Mouse (Mus musculus) brain, embryonic 14.5 days (tissue): ENCODE measurements around the gene Celsr1.

Experiments used
- CTCF ChIP-seq: fragments of 200-500 bp; IDR thresholded peaks from 2 replicates; pipeline ENCODE4 v1.5.1; 2012; ENCODE audit warnings: inconsistent platforms, mild to moderate bottlenecking, moderate library complexity, borderline replicate concordance; ENCODE audit not compliant: insufficient read depth, insufficient read length; ENCODE audit errors: extremely low read depth
- POLR2A ChIP-seq: fragments of 200-500 bp; IDR thresholded peaks from 2 replicates; pipeline ENCODE4 v1.6.1; 2012; ENCODE audit warnings: mild to moderate bottlenecking, inconsistent platforms, borderline replicate concordance; ENCODE audit not compliant: poor library complexity, insufficient read depth, insufficient read length, severe bottlenecking; ENCODE audit errors: extremely low read depth

GRCm38 (mm10) chr15:86078481-86079216 lies 45.1 kb upstream of the Celsr1 start:
- TF ChIP-seq CTCF (no peak), POLR2A (no peak)
